Mouse (Mus musculus) bone marrow macrophage, adult 2 months (primary cell): ENCODE data around the gene Kcnk10.

Source experiments
- CTCF ChIP-seq: IDR thresholded peaks from 2 replicates; pipeline ENCODE4 v1.5.1; 2012; ENCODE audit warnings: low read depth, mild to moderate bottlenecking, low read length, moderate library complexity
- POLR2A ChIP-seq: IDR thresholded peaks from 2 replicates; pipeline ENCODE4 v1.6.1; 2012; ENCODE audit warnings: mild to moderate bottlenecking, low read depth, low read length, borderline replicate concordance

- TF ChIP-seq POLR2A (no peak), CTCF (no peak)
These were observed 158.3 kb downstream of the Kcnk10 start for GRCm38 (mm10) chr12:98419849-98420248.
